Mouse (Mus musculus): ENCODE results near the gene Tet1. TPM values are rescaled to one million over a fixed set of nuclear protein-coding genes. Genes with fewer than 3 reads are reported as not detected.

The Tet1 gene
- polyA plus RNA-seq, 1 experiment = 0.84 TPM

GRCm38 (mm10) chr10:62920766-62921156, 12.0 kb upstream of the Tet1 start:
- Histone ChIP-seq H3K4me1 (ENCODE audit: control insufficient read depth, insufficient read depth, insufficient read length) (peaks cover 5% of the 10 kb centered on the region; the same call in 1 of the 2 replicates), H3K4me3 (ENCODE audit: extremely low read depth, insufficient read depth, insufficient read length) (peak overlapping the region; percentile 75), H3K27me3 (ENCODE audit: control insufficient read depth, insufficient read depth, low read length) (no peaks in the 10 kb centered on the region), H3K27ac (ENCODE audit: insufficient read depth, low read length) (peak overlapping the region; percentile 65), H3K36me3 (ENCODE audit: control insufficient read depth, insufficient read depth, low read length) (no peaks in the 10 kb centered on the region)
- TF ChIP-seq POLR2A (IDR thresholded peaks at IDR 0.05; ENCODE audit: low read depth, low read length) = no peak
- no peak for DNase-seq (ENCODE audit: low read depth in 1 of 2, low spot score in 2 of 2)
- 0% methylated on average over 29 of the region's 29 CpGs for WGBS

- TF ChIP-seq POLR2A (IDR thresholded peaks at IDR 0.05; ENCODE audit: low read depth, low read length) (peak; percentile 51), CTCF (IDR thresholded peaks at IDR 0.05; ENCODE audit: extremely low read depth, insufficient read depth, insufficient read length, insufficient replicate concordance) (no peak)
- peak within 1 kb of the TSS; percentile 65 for H3K27ac ChIP-seq (ENCODE audit: insufficient read depth, low read length)
- H3K36me3 ChIP-seq (ENCODE audit: control insufficient read depth, insufficient read depth, low read length) = no peaks in the 10 kb centered on the region
- DNase-seq (ENCODE audit: low read depth in 1 of 2, low spot score in 2 of 2) = peak; percentile 69 to 84
- no peaks in the 10 kb centered on the region for H3K27me3 ChIP-seq (ENCODE audit: control insufficient read depth, insufficient read depth, low read length)
- H3K4me3 ChIP-seq (ENCODE audit: extremely low read depth, insufficient read depth, insufficient read length) = peak within 1 kb of the TSS; percentile 75
- H3K4me1 ChIP-seq (ENCODE audit: control insufficient read depth, insufficient read depth, insufficient read length) = peaks cover 5% of the 10 kb centered on the region; the same call in 1 of the 2 replicates
- 8% methylated on average over 50 of the region's 50 CpGs for WGBS
Measured at GRCm38 (mm10) chr10:62919925-62920765, 11.3 kb upstream of the Tet1 start, which contains the start of gene Slc25a16. Slc25a16 (plus strand) TSS chr10:62920633.

- Histone ChIP-seq H3K27me3 (ENCODE audit: control insufficient read depth, insufficient read depth, low read length) (no peaks in the 10 kb centered on the region), H3K4me3 (ENCODE audit: extremely low read depth, insufficient read depth, insufficient read length) (no peak overlapping the region), H3K27ac (ENCODE audit: insufficient read depth, low read length) (no peak overlapping the region), H3K4me1 (ENCODE audit: control insufficient read depth, insufficient read depth, insufficient read length) (peaks cover 5% of the 10 kb centered on the region; the same call in 1 of the 2 replicates), H3K36me3 (ENCODE audit: control insufficient read depth, insufficient read depth, low read length) (no peaks in the 10 kb centered on the region)
- TF ChIP-seq POLR2A (IDR thresholded peaks at IDR 0.05; ENCODE audit: low read depth, low read length) = no peak
- TF ChIP-seq CTCF (IDR thresholded peaks at IDR 0.05; ENCODE audit: extremely low read depth, insufficient read depth, insufficient read length, insufficient replicate concordance) = no peak
- DNase-seq (ENCODE audit: low read depth in 1 of 2, low spot score in 2 of 2) = no peak
- WGBS = 71% methylated on average over 3 of the region's 3 CpGs
Measured at GRCm38 (mm10) chr10:62918985-62919384, 10.2 kb upstream of the Tet1 start.

- TF ChIP-seq CTCF (IDR thresholded peaks at IDR 0.05; ENCODE audit: extremely low read depth, insufficient read depth, insufficient read length, insufficient replicate concordance) (no peak), POLR2A (IDR thresholded peaks at IDR 0.05; ENCODE audit: low read depth, low read length) (no peak)
- Histone ChIP-seq H3K4me3 (ENCODE audit: extremely low read depth, insufficient read depth, insufficient read length) (no peak overlapping the region), H3K4me1 (ENCODE audit: control insufficient read depth, insufficient read depth, insufficient read length) (no peaks in the 10 kb centered on the region), H3K27me3 (ENCODE audit: control insufficient read depth, insufficient read depth, low read length) (no peaks in the 10 kb centered on the region), H3K27ac (ENCODE audit: insufficient read depth, low read length) (no peak overlapping the region), H3K36me3 (ENCODE audit: control insufficient read depth, insufficient read depth, low read length) (no peaks in the 10 kb centered on the region)
- no peak for DNase-seq (ENCODE audit: low read depth in 1 of 2, low spot score in 2 of 2)
- WGBS = 46% methylated on average over 2 of the region's 2 CpGs
Measured at GRCm38 (mm10) chr10:62911120-62911519, 2.3 kb upstream of the Tet1 start.

- TF ChIP-seq POLR2A (IDR thresholded peaks at IDR 0.05; ENCODE audit: low read depth, low read length) = no peak
- TF ChIP-seq CTCF (IDR thresholded peaks at IDR 0.05; ENCODE audit: extremely low read depth, insufficient read depth, insufficient read length, insufficient replicate concordance) = no peak
- no peak for DNase-seq (ENCODE audit: low read depth in 1 of 2, low spot score in 2 of 2)
- Histone ChIP-seq H3K27ac (ENCODE audit: insufficient read depth, low read length) (no peak overlapping the region), H3K4me3 (ENCODE audit: extremely low read depth, insufficient read depth, insufficient read length) (no peak overlapping the region), H3K36me3 (ENCODE audit: control insufficient read depth, insufficient read depth, low read length) (no peaks in the 10 kb centered on the region), H3K4me1 (ENCODE audit: control insufficient read depth, insufficient read depth, insufficient read length) (no peaks in the 10 kb centered on the region), H3K27me3 (ENCODE audit: control insufficient read depth, insufficient read depth, low read length) (no peaks in the 10 kb centered on the region)
- WGBS = 92% methylated on average over 7 of the region's 7 CpGs
Measured at GRCm38 (mm10) chr10:62906336-62906735, 2.5 kb downstream of the Tet1 start.

- Histone ChIP-seq H3K27ac (ENCODE audit: insufficient read depth, low read length) (no peak overlapping the region), H3K27me3 (ENCODE audit: control insufficient read depth, insufficient read depth, low read length) (no peaks in the 10 kb centered on the region), H3K4me3 (ENCODE audit: extremely low read depth, insufficient read depth, insufficient read length) (no peak overlapping the region), H3K36me3 (ENCODE audit: control insufficient read depth, insufficient read depth, low read length) (no peaks in the 10 kb centered on the region), H3K4me1 (ENCODE audit: control insufficient read depth, insufficient read depth, insufficient read length) (no peaks in the 10 kb centered on the region)
- 68% methylated on average over 1 of the region's 1 CpGs for WGBS
- no peak for TF ChIP-seq CTCF (IDR thresholded peaks at IDR 0.05; ENCODE audit: extremely low read depth, insufficient read depth, insufficient read length, insufficient replicate concordance)
- TF ChIP-seq POLR2A (IDR thresholded peaks at IDR 0.05; ENCODE audit: low read depth, low read length) = no peak
- no peak for DNase-seq (ENCODE audit: low read depth in 1 of 2, low spot score in 2 of 2)
Measured at GRCm38 (mm10) chr10:62902829-62903228, 6.0 kb downstream of the Tet1 start.

GRCm38 (mm10) chr10:62901826-62902225, 7.0 kb downstream of the Tet1 start:
- H3K36me3 ChIP-seq (ENCODE audit: control insufficient read depth, insufficient read depth, low read length) = no peaks in the 10 kb centered on the region
- no peak for TF ChIP-seq POLR2A (IDR thresholded peaks at IDR 0.05; ENCODE audit: low read depth, low read length)
- no peak for TF ChIP-seq CTCF (IDR thresholded peaks at IDR 0.05; ENCODE audit: extremely low read depth, insufficient read depth, insufficient read length, insufficient replicate concordance)
- WGBS = 82% methylated on average over 8 of the region's 8 CpGs
- no peak overlapping the region for H3K27ac ChIP-seq (ENCODE audit: insufficient read depth, low read length)
- H3K4me1 ChIP-seq (ENCODE audit: control insufficient read depth, insufficient read depth, insufficient read length) = no peaks in the 10 kb centered on the region
- no peak overlapping the region for H3K4me3 ChIP-seq (ENCODE audit: extremely low read depth, insufficient read depth, insufficient read length)
- no peaks in the 10 kb centered on the region for H3K27me3 ChIP-seq (ENCODE audit: control insufficient read depth, insufficient read depth, low read length)
- no peak for DNase-seq (ENCODE audit: low read depth in 1 of 2, low spot score in 2 of 2)

Measured in spleen, adult 2 months (tissue).